Mouse (Mus musculus) thymus, adult 2 months (tissue): Measurements from ENCODE around the gene Otulinl.

Experiments
- CTCF ChIP-seq: fragments of 200-500 bp; IDR thresholded peaks from 2 replicates; pipeline ENCODE4 v1.5.1; 2012; ENCODE audit warnings: mild to moderate bottlenecking, control low read depth, low read length, moderate library complexity, borderline replicate concordance; ENCODE audit not compliant: control insufficient read depth, poor library complexity, insufficient read depth; ENCODE audit errors: extremely low read depth
- POLR2A ChIP-seq: fragments of 200-500 bp; IDR thresholded peaks from 2 replicates; pipeline ENCODE4 v1.6.1; 2012; ENCODE audit warnings: mild to moderate bottlenecking, low read length, control low read depth, moderate library complexity; ENCODE audit not compliant: control insufficient read depth, poor library complexity, insufficient read depth; ENCODE audit errors: extremely low read depth

DNA sequence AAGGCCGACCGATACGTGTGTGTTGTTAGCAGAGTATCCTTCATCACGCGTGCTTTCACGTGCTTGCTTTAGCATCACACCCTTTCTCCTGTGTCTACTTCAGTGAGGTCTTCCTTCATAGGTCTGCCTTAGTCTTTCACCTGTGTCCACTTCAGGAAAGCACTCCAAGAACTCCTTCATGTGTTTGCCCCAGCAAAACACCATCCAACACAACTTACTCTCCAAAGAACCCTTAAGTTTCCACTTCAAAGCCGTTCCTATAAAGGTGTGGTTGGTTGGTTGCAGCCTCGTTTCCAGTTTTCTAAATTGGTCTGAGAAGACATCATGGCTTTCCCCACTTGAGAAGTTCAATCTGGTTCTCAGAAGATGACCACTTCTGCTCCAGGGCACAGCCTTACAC is 34.7 kb downstream of the Otulinl start:
- no peak for TF ChIP-seq CTCF
- TF ChIP-seq POLR2A: no peak
